Mouse (Mus musculus) spleen, adult 2 months (tissue): ENCODE measurements at regions not wholly inside any gene's neighbourhood (a gene's known extent, or its start where the extent isn't known, plus 50 kb on each side); places are given as distances from the start of the nearest gene placed in this dataset.

ENCODE experiments used
- DNase-seq, 2 experiments: peaks; one replicate each; pipeline versions ENCODE4 v3.0.0 to v3.0.0-alpha.2; 2012 to 2021; ENCODE audit warnings: low spot score in 2 of 2, low read depth in 1 of 2
- H3K27ac ChIP-seq: fragments of 200-500 bp; 2 replicates; pipeline ENCODE4 v1.5.1; 2012; ENCODE audit warnings: low read length, inconsistent platforms; ENCODE audit not compliant: insufficient read depth
- H3K27me3 ChIP-seq: fragments of 200-500 bp; 2 replicates; pipeline ENCODE4 v1.6.1; 2012; ENCODE audit warnings: mild to moderate bottlenecking, moderate library complexity, low read length, inconsistent platforms; ENCODE audit not compliant: control insufficient read depth, insufficient read depth
- H3K36me3 ChIP-seq: fragments of 200-500 bp; 2 replicates; pipeline ENCODE4 v1.6.1; 2012; ENCODE audit warnings: mild to moderate bottlenecking, low read length, inconsistent platforms; ENCODE audit not compliant: control insufficient read depth, insufficient read depth
- H3K4me1 ChIP-seq: fragments of 200-500 bp; 2 replicates; pipeline ENCODE4 v1.6.1; 2011; ENCODE audit warnings: inconsistent platforms; ENCODE audit not compliant: control insufficient read depth, insufficient read depth, insufficient read length
- H3K4me3 ChIP-seq: fragments of 200-500 bp; 2 replicates; pipeline ENCODE4 v1.5.1; 2011; ENCODE audit warnings: mild to moderate bottlenecking, inconsistent platforms; ENCODE audit not compliant: insufficient read depth, insufficient read length; ENCODE audit errors: extremely low read depth
- CTCF ChIP-seq: fragments of 200-500 bp; IDR thresholded peaks from 2 replicates; pipeline ENCODE4 v1.5.1; 2011; ENCODE audit warnings: mild to moderate bottlenecking, inconsistent platforms; ENCODE audit not compliant: insufficient read depth, insufficient read length, insufficient replicate concordance; ENCODE audit errors: extremely low read depth
- POLR2A ChIP-seq: fragments of 200-500 bp; IDR thresholded peaks from 2 replicates; pipeline ENCODE4 v1.6.1; 2011; ENCODE audit warnings: low read depth, low read length, inconsistent platforms
- WGBS: fragments of 180-500 bp; shearing (Covaris S2); methylation state at CpG from one replicate; pipeline ENCODE4 v1.1.7; 2018; 5-methylcytosine and 5-hydroxymethylcytosine counted together

- Histone ChIP-seq H3K27ac (no peak overlapping the region), H3K36me3 (no peaks in the 10 kb centered on the region), H3K4me3 (no peak overlapping the region), H3K4me1 (no peaks in the 10 kb centered on the region), H3K27me3 (no peaks in the 10 kb centered on the region)
- 85% methylated on average over 12 of the region's 12 CpGs for WGBS
- no peak for TF ChIP-seq POLR2A
- TF ChIP-seq CTCF, result no peak
- DNase-seq, result no peak
Observed at GRCm38 (mm10) chr9:31983759-31984586, 70.7 kb upstream of the Barx2 start.

GRCm38 (mm10) chr9:31988826-31989225 is 75.6 kb upstream of the Barx2 start:
- Histone ChIP-seq H3K4me1 (no peaks in the 10 kb centered on the region), H3K36me3 (no peaks in the 10 kb centered on the region), H3K27ac (no peak overlapping the region), H3K27me3 (no peaks in the 10 kb centered on the region), H3K4me3 (no peak overlapping the region)
- no peak for DNase-seq
- TF ChIP-seq POLR2A (no peak), CTCF (no peak)
- 87% methylated on average over 7 of the region's 7 CpGs for WGBS

- Histone ChIP-seq H3K27me3 (no peaks in the 10 kb centered on the region), H3K36me3 (no peaks in the 10 kb centered on the region), H3K27ac (no peak overlapping the region), H3K4me1 (no peaks in the 10 kb centered on the region), H3K4me3 (no peak overlapping the region)
- DNase-seq, result no peak
- 86% methylated on average over 17 of the region's 17 CpGs for whole genome bisulfite sequencing
- no peak for TF ChIP-seq CTCF
- no peak for TF ChIP-seq POLR2A
Observed at GRCm38 (mm10) chr9:31989581-31990360, 76.5 kb upstream of the Barx2 start.

- H3K4me1 ChIP-seq, result no peaks in the 10 kb centered on the region
- no peak for DNase-seq
- H3K4me3 ChIP-seq, result no peak overlapping the region
- TF ChIP-seq POLR2A, result no peak
- no peak for TF ChIP-seq CTCF
- no peaks in the 10 kb centered on the region for H3K36me3 ChIP-seq
- 90% methylated on average over 4 of the region's 4 CpGs for WGBS
- no peak overlapping the region for H3K27ac ChIP-seq
- no peaks in the 10 kb centered on the region for H3K27me3 ChIP-seq
Observed at GRCm38 (mm10) chr9:31990456-31990855, 77.2 kb upstream of the Barx2 start.

- Histone ChIP-seq H3K27ac (no peak overlapping the region), H3K36me3 (no peaks in the 10 kb centered on the region), H3K27me3 (no peaks in the 10 kb centered on the region), H3K4me1 (no peaks in the 10 kb centered on the region), H3K4me3 (no peak overlapping the region)
- no peak for DNase-seq
- TF ChIP-seq POLR2A (no peak), CTCF (no peak)
- WGBS, result 91% methylated on average over 7 of the region's 7 CpGs
Observed at GRCm38 (mm10) chr9:31993631-31994601, 80.7 kb upstream of the Barx2 start.

- Histone ChIP-seq H3K27me3 (no peaks in the 10 kb centered on the region), H3K4me1 (no peaks in the 10 kb centered on the region), H3K27ac (no peak overlapping the region), H3K36me3 (no peaks in the 10 kb centered on the region), H3K4me3 (no peak overlapping the region)
- WGBS, result 76% methylated on average over 3 of the region's 3 CpGs
- no peak for DNase-seq
- TF ChIP-seq POLR2A (no peak), CTCF (no peak)
Observed at GRCm38 (mm10) chr9:31995101-31995500, 81.8 kb upstream of the Barx2 start.
